8 mouse cellular contexts compared by ENCODE assay signal in genomic region chr8:13492198-13492995, GRCm38 (mm10). TPM values are rescaled to one million over a fixed set of nuclear protein-coding genes. Genes with fewer than 3 reads are reported as not detected.
DNase-seq lines count a peak whose midpoint lies in the region; ATAC-seq lines count a peak whose summit lies in the region.
"Had no signal": no experiment of that assay in that cellular context is flagged by ENCODE, and none has a peak within 500 bp of the region (broad histone marks: within the 10 kb centered on the region; RNA-seq: fewer than 3 reads in every experiment).

No protein-coding gene starts in this region.

- H3K36me3 ChIP-seq in heart, embryonic 11.5 days (ENCODE audit: control insufficient read depth, insufficient read depth, low read length) = no peaks in the 10 kb centered on the region
- H3K36me3 ChIP-seq: liver, embryonic 13.5 days had no signal

- ATAC-seq in heart, embryonic 11.5 days (replicated peaks; ENCODE audit: insufficient number of reproducible peaks, low FRiP score, low TSS enrichment) = peak; percentile 32; the same call in 1 of the 2 replicates
- ATAC-seq in inflammation-experienced regulatory T-cells, adult 6 months = no peak
- no peak for ATAC-seq in cerebellum, adult (ENCODE audit: insufficient number of reproducible peaks, low FRiP score, low TSS enrichment)

- no peak overlapping the region for H3K9ac ChIP-seq in heart, embryonic 11.5 days (ENCODE audit: low read depth, low read length)
- H3K9ac ChIP-seq: liver, embryonic 13.5 days had no signal

- H3K27ac ChIP-seq in heart, embryonic 11.5 days (ENCODE audit: low read depth, low read length) = no peak overlapping the region
- H3K27ac ChIP-seq: liver, embryonic 13.5 days had no signal

- peaks cover 20% of the 10 kb centered on the region for H3K4me1 ChIP-seq in heart, embryonic 11.5 days (ENCODE audit: control insufficient read depth, insufficient read depth, low read length)

- peak overlapping the region; percentile 91 for H3K4me2 ChIP-seq in heart, embryonic 11.5 days
- H3K4me2 ChIP-seq: liver, embryonic 13.5 days had no signal

- H3K4me3 ChIP-seq in heart, embryonic 11.5 days (ENCODE audit: low read depth, low read length) = no peak overlapping the region
- H3K4me3 ChIP-seq: liver, embryonic 13.5 days had no signal

- 27% methylated on average over 9 of the region's 9 CpGs for WGBS in heart, embryonic 11.5 days (ENCODE audit: insufficient replicate concordance)

- peaks cover 27% of the 10 kb centered on the region for H3K27me3 ChIP-seq in heart, embryonic 11.5 days (ENCODE audit: control insufficient read depth, insufficient read depth, low read length)

- H3K9me3 ChIP-seq in heart, embryonic 11.5 days (replicated peaks; ENCODE audit: control insufficient read depth, low read length) = no peaks in the 10 kb centered on the region
- H3K9me3 ChIP-seq: liver, embryonic 13.5 days had no signal

- DNase-seq in 416B (ENCODE audit: low read depth) = peak; percentile 10
- DNase-seq in adrenal gland, adult 8-10 months = peak; percentile 63
- peak; percentile 83 for DNase-seq in kidney, postnatal 10 days
- peak; percentile 34 for DNase-seq in retina, embryonic 14.5 days (ENCODE audit: low spot score)
- DNase-seq: liver, embryonic 13.5 days had no signal

RNA-seq across cellular contexts. Expression of gene Gas6, which starts 1.9 kb away (rescaled TPM):
- 1,000 to 10,000 TPM in 1 of 4 experiments, 100 to 1,000 TPM in 3; 130 to 1,084 (median 297) TPM for total RNA-seq in adrenal gland, adult 8-10 months (2022)
- polyA plus RNA-seq in heart, embryonic 11.5 days (2014; fragmentation: Nextera tagmentation; extraction: Ambion mirVana) = 12.4 and 17.7 TPM in 2 replicates
- not detected for polyA plus RNA-seq in inflammation-experienced regulatory T-cells, adult 6 months (2017; shearing (Covaris generic))

RNA-seq across cellular contexts. Expression of gene Tmem255b, which starts 57.4 kb away (rescaled TPM):
- 1 to 10 TPM in 2 of 4 experiments, under 1 TPM in 2; 0.77 to 1.7 (median 1.1) TPM for total RNA-seq in adrenal gland, adult 8-10 months (2022)
- 0.25 and 0.33 TPM in 2 replicates for polyA plus RNA-seq in heart, embryonic 11.5 days (2014; fragmentation: Nextera tagmentation; extraction: Ambion mirVana)
- not detected for polyA plus RNA-seq in inflammation-experienced regulatory T-cells, adult 6 months (2017; shearing (Covaris generic))
- polyA plus RNA-seq: liver, embryonic 13.5 days had no signal

Comparison
In these comparisons a context has a peak if more than half of its experiments do, and no peak if none do; other contexts are left out.
1. DNase-seq: peak in every context shown above with its lines; median percentile 83 in kidney, postnatal 10 days; 63 in adrenal gland, adult 8-10 months; 34 in retina, embryonic 14.5 days; 10 in 416B.
2. RNA of gene Gas6, which starts 1.9 kb away (polyA plus RNA-seq): 12.4 to 17.7 TPM in heart, embryonic 11.5 days; not detected in inflammation-experienced regulatory T-cells, adult 6 months; every median in the first group is over 10 times any median in the second.